Mouse (Mus musculus) liver, adult (tissue): ENCODE measurements around the gene Pi16.

Experiments
- GATA4 ChIP-seq: IDR thresholded peaks from 2 replicates; pipeline ENCODE4 v1.6.1; 2014; ENCODE audit warnings: mild to moderate bottlenecking, low read length; ENCODE audit not compliant: insufficient replicate concordance

The Pi16 gene

GRCm38 (mm10) chr17:29297813-29298212 is 19.7 kb upstream of the Pi16 start:
- TF ChIP-seq GATA4: no peak

- TF ChIP-seq GATA4: no peak
These were observed 18.2 kb upstream of the Pi16 start for GRCm38 (mm10) chr17:29299282-29299681.

DNA sequence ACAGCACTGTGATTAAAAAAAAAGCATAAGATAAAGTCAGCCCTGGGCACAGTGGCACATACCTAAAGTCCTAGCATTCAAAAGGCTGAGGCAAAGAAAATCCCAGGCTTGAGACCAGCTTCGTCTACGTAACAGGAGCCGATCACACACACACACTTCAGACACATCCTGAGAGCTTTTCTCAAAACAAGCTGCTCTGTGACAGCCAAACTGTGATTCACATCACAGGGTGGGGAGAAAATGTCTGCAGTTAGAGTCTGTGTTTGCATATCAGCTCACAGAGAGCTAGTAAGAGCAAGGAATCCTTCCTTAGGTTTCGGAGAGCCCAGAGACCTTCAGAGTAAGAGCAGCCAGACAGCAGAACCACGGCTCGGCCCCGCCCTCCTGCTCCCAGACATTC is 16.6 kb upstream of the Pi16 start:
- TF ChIP-seq GATA4: no peak

GRCm38 (mm10) chr17:29301421-29301820 is 16.1 kb upstream of the Pi16 start:
- TF ChIP-seq GATA4: no peak

- TF ChIP-seq GATA4: no peak
These were observed 15.3 kb upstream of the Pi16 start for GRCm38 (mm10) chr17:29302149-29302548.

- no peak for TF ChIP-seq GATA4
These were observed 14.4 kb upstream of the Pi16 start for GRCm38 (mm10) chr17:29303087-29303486.

GRCm38 (mm10) chr17:29303856-29304255 is 13.6 kb upstream of the Pi16 start:
- TF ChIP-seq GATA4: no peak

DNA sequence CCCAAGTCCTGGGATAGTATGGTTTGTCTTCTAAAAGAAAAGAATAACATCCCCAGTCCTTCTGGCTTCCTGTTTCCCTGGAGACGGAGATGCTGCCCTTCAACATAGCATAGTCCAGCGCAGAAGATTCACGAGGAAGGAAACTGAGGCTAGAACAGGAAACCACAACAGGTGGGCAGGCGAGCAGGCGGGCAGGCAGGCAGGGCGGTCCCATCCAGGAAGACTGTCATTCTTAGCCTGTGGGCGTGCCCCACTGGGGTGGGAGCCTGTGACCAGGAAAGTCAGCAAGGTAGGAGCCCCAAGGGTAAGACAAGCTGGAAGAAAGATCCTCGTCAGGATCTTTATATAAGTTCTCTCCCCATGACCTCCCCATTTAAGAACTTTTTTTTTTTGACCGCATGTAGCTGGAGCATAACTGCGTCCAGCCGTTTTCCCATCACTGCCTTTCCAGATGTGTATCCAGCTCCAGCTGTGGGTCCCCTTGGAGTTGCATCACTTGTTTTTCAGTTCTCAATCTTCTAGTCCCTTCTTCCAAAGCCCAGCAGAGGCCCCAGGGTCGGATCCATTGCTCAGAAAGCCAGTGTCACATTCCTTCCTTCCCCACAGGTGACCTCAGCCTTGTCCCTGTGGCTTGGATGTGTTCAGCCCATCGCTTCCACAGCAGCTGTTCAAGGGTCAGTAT is 13.0 kb upstream of the Pi16 start:
- no peak for TF ChIP-seq GATA4

DNA sequence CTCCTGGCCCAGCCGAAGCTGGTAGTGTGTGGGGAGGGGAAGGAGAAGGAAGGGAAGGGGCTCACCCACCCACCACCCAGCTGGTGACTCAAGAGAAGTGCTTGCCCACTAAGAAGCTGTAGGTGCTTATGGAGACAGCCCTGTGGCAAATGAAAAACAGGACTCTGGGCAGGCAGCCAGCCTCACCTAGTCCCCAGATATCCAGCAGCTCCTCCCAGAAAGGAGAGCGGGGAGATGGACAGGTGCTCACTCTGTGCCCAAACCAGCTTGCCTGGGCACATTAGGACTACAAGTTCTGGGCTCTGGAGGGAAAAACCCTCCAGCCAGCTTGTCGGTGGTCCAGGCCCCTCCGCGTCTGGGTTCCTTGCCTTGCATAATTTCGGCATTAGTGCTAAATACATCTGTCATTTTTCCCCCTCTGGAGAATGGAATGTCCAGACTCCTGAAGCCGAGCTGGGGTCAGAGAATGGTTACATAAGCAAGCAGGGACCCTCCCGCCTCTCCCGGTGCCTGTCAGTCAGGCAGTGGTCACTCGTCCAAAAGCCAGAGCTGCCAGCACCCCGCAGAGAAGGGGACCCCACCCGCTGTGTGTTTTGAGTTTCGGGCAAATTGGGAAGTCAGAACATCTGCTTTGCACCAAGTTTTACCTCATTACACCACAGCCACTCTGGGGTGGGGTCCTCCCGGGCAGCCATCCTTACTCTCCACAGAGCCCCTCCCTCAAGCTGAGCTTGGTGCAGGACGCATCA is 12.2 kb upstream of the Pi16 start:
- TF ChIP-seq GATA4: no peak

DNA sequence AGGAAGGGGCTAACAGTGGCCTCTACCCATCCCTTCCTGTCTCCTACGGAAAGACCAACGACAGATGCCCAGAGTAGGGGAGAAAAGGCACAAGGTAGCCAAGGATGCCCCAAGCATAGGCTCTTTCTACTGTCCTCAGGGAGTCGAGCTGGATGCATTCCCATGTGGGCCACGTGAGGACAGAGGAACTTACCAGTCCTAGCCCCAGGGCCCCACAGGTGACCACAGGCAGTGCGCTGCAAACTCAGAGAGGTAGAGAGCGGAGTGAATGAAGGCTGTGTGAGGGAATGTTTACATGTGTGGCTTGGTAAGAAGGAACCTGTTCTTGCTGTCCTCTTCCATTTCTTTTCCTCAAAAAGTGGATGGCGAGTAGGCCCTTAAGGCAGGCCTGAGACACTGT is 11.6 kb upstream of the Pi16 start:
- TF ChIP-seq GATA4: no peak

- TF ChIP-seq GATA4: no peak
These were observed 7.3 kb upstream of the Pi16 start for GRCm38 (mm10) chr17:29310056-29310623.

- TF ChIP-seq GATA4: no peak
These were observed 5.9 kb upstream of the Pi16 start for GRCm38 (mm10) chr17:29311602-29312001.

- TF ChIP-seq GATA4: no peak
These were observed 5.4 kb upstream of the Pi16 start for GRCm38 (mm10) chr17:29312082-29312481.

- no peak for TF ChIP-seq GATA4
These were observed 4.2 kb upstream of the Pi16 start for GRCm38 (mm10) chr17:29313300-29313699.

DNA sequence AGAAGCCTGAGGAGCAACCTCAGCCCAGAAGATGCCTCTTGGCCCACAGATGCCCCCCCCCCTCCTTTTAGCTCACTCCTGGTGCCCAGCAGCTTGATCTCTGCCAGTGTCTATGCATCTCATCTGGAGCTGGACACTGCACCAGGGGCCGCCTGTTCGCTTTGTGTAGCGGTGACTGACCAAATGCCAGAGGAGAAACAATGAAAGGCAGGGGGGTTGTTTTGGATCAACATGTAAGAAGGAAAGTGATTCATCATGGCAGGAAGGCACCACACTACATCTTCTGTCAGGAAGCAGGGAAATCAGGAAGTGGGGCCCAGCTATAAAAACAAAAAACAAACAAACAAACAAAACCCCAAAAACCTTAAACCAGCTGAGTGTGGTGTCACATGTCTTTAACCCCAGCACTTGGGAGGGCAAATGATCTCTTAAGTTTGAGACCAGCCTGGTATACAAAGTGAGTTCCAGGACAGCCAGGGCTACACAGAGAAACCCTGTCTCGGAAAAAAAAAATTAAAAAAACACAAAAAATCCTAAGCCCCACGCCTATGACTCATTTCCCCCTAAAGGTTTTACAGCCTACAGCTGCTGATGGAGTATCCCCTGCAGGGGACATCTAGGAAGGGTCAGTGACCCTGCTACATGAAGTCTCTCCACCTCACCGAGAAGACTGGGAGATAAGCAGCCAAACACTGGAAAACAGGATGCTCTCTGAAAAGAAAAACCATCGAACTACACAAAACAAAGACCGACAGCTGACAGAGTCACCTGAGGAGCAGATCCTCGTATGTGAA is 1.6 kb upstream of the Pi16 start:
- no peak for TF ChIP-seq GATA4
